Mouse (Mus musculus): ENCODE data around the gene Lpcat2b. TPM values are rescaled to one million over a fixed set of nuclear protein-coding genes. Genes with fewer than 3 reads are reported as not detected.

Gene Lpcat2b
- polyA plus RNA-seq, 1 experiment = 0.10 TPM

DNA sequence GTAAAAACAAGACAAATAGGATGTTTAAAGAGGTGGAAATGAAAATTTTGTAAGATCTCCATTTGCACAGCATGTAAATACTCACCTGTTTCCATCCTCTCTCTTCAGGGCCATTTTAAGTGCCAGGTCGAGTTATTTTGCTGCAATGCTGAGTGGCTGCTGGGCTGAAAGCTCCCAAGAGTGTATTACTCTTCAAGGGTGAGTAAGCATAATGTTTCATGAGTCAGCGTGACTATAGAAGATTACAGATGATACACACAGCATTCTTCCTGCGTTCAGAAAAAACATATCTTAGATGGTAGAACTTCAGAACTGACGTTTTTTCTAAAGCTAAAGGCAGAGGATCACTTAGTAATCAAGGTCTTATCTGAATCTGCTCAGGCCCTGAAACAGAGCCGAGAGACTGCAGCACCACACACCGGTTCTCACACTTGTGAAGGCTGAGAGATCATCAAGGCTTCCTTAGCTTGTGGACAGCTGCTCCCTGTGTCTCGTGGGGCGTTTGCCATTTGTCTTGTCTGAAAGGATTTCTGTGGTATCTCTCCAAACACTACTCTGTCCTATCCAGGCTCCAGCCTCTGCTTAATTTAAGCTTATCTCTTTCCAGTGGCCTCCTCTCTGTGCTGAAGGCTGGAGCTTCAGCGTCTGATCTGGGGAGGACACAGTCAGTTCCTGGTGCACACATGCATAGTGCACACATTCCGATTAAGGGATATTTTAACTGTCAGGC lies 39.4 kb downstream of the Lpcat2b start:
- H3K4me3 ChIP-seq (ENCODE audit: insufficient read depth, low read length) = no peak overlapping the region
- H3K27ac ChIP-seq (ENCODE audit: insufficient read depth, low read length) = no peak overlapping the region
- TF ChIP-seq CTCF (IDR thresholded peaks at IDR 0.05; ENCODE audit: extremely low read depth, insufficient read depth, low read length) (no peak), POLR2A (IDR thresholded peaks at IDR 0.05; ENCODE audit: extremely low read depth, insufficient read depth, low read length) (no peak)
- H3K4me1 ChIP-seq (ENCODE audit: control insufficient read depth, insufficient read depth, low read length) = peaks cover 2% of the 10 kb centered on the region; the same call in 1 of the 2 replicates

DNA sequence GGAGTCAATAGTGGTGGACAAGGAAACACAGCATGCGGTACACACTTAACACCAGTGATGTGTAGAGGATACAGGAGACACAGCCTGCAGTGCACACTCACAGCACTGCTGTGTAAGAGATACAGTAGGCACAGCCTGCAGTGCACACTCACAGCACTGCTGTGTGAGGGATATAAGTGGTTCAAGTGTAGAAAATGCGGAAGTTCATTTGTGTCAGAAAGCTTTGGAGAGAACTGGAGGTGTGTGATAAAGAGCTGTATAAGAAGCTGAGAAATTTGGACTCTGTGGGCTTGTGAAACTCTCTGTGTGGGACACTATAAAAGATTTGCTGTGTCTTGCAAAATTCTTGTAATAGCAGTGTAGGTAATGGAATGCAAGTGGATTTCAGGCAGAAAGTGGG lies 48.8 kb downstream of the Lpcat2b start:
- Histone ChIP-seq H3K4me1 (ENCODE audit: control insufficient read depth, insufficient read depth, low read length) (no peaks in the 10 kb centered on the region), H3K27ac (ENCODE audit: insufficient read depth, low read length) (no peak overlapping the region), H3K4me3 (ENCODE audit: insufficient read depth, low read length) (no peak overlapping the region)
- TF ChIP-seq CTCF (IDR thresholded peaks at IDR 0.05; ENCODE audit: extremely low read depth, insufficient read depth, low read length) (no peak), POLR2A (IDR thresholded peaks at IDR 0.05; ENCODE audit: extremely low read depth, insufficient read depth, low read length) (no peak)

Other genes with a start within 250 kb of the Lpcat2b start
- gene Tgfbr3, start 141.9 kb upstream of the Lpcat2b start, polyA plus RNA-seq (2012; rRNA removed) = 6.0 and 6.1 TPM in 2 replicates
- gene Brdt, start 100.4 kb upstream of the Lpcat2b start, polyA plus RNA-seq (2012; rRNA removed) = 12.9 and 13.4 TPM in 2 replicates
- gene Ephx4, start 28.8 kb upstream of the Lpcat2b start, polyA plus RNA-seq (2012; rRNA removed) = 113 and 123 TPM in 2 replicates
- gene Btbd8, start 6.4 kb downstream of the Lpcat2b start, polyA plus RNA-seq (2012; rRNA removed) = 96.9 and 98.0 TPM in 2 replicates
- 0.89 and 0.96 TPM in 2 replicates for gene Gm42669, start 76.1 kb downstream of the Lpcat2b start, polyA plus RNA-seq (2012; rRNA removed)
- 0.73 and 0.81 TPM in 2 replicates for gene 1700028K03Rik, start 103.2 kb downstream of the Lpcat2b start, polyA plus RNA-seq (2012; rRNA removed)
- 15.2 TPM in 2 replicates for gene Rpap2, start 165.8 kb downstream of the Lpcat2b start, polyA plus RNA-seq (2012; rRNA removed)
- 17.0 and 17.6 TPM in 2 replicates for gene Glmn, start 166.3 kb downstream of the Lpcat2b start, polyA plus RNA-seq (2012; rRNA removed)